Comparison of ENCODE assay signal across 14 mouse cellular contexts in genomic region chr16:21865983-21866575, GRCm38 (mm10).
DNase-seq lines count a peak whose midpoint lies in the region; ATAC-seq and TF ChIP-seq lines count a peak whose summit lies in the region.
"Had no signal": no experiment of that assay in that cellular context is flagged by ENCODE, and none has a peak within 500 bp of the region (broad histone marks: within the 10 kb centered on the region; RNA-seq: fewer than 3 reads in every experiment).

No protein-coding gene starts in this region.

- H3K27me3 ChIP-seq in forebrain, postnatal 0 days (ENCODE audit: insufficient read depth, low read length) = no peaks in the 10 kb centered on the region
- H3K27me3 ChIP-seq in midbrain, embryonic 15.5 days (replicated peaks) = no peaks in the 10 kb centered on the region
- H3K27me3 ChIP-seq: liver, embryonic 13.5 days; stomach, embryonic 15.5 days had no signal

- H3K4me1 ChIP-seq in forebrain, postnatal 0 days (ENCODE audit: insufficient read depth) = peaks cover 4% of the 10 kb centered on the region; the same call in 1 of the 2 replicates
- H3K4me1 ChIP-seq in midbrain, embryonic 15.5 days = peaks cover 42% of the 10 kb centered on the region
- H3K4me1 ChIP-seq: stomach, embryonic 15.5 days had no signal

- H3K4me3 ChIP-seq in forebrain, postnatal 0 days (ENCODE audit: low read depth, low read length) = no peak overlapping the region
- no peak overlapping the region for H3K4me3 ChIP-seq in midbrain, embryonic 15.5 days
- H3K4me3 ChIP-seq: liver, embryonic 13.5 days; stomach, embryonic 15.5 days had no signal

- ATAC-seq in forebrain, postnatal 0 days = 0 out of 2 replicates have a peak, but pooled peaks have one; percentile 23
- ATAC-seq in midbrain, embryonic 15.5 days (replicated peaks) = no peak; the same call in 1 of the 2 replicates
- ATAC-seq: inflammation-experienced regulatory T-cells, adult 6 months had no signal

- H3K36me3 ChIP-seq in forebrain, postnatal 0 days (ENCODE audit: insufficient read depth) = no peaks in the 10 kb centered on the region
- no peaks in the 10 kb centered on the region for H3K36me3 ChIP-seq in midbrain, embryonic 15.5 days (replicated peaks)
- H3K36me3 ChIP-seq: liver, embryonic 13.5 days; stomach, embryonic 15.5 days had no signal

- no peak overlapping the region for H3K9ac ChIP-seq in forebrain, postnatal 0 days
- H3K9ac ChIP-seq in midbrain, embryonic 15.5 days = no peak overlapping the region
- H3K9ac ChIP-seq: liver, embryonic 13.5 days; stomach, embryonic 15.5 days had no signal

- 71% methylated on average over 11 of the region's 11 CpGs for WGBS in forebrain, postnatal 0 days
- 35% methylated on average over 11 of the region's 11 CpGs for WGBS in midbrain, embryonic 15.5 days

- intact Hi-C loops in gastrocnemius, postnatal 36 days (cut with DNase I) = no loop called here

- no peaks in the 10 kb centered on the region for H3K9me3 ChIP-seq in forebrain, postnatal 0 days (ENCODE audit: low read length)
- H3K9me3 ChIP-seq in midbrain, embryonic 15.5 days = no peaks in the 10 kb centered on the region
- H3K9me3 ChIP-seq: liver, embryonic 13.5 days; stomach, embryonic 15.5 days had no signal

- no peak overlapping the region for H3K27ac ChIP-seq in forebrain, postnatal 0 days (ENCODE audit: low read depth, low read length)
- H3K27ac ChIP-seq in midbrain, embryonic 15.5 days = peak overlapping the region; percentile 27
- H3K27ac ChIP-seq: liver, embryonic 13.5 days; macrophage; stomach, embryonic 15.5 days had no signal

- no peak for TF ChIP-seq CTCF in forebrain, postnatal 0 days (IDR thresholded peaks at IDR 0.05; ENCODE audit: low read depth)

- no peak overlapping the region for H3K4me2 ChIP-seq in forebrain, postnatal 0 days (ENCODE audit: low read depth)
- peak overlapping the region; percentile 23; the same call in 1 of the 2 replicates for H3K4me2 ChIP-seq in midbrain, embryonic 15.5 days
- H3K4me2 ChIP-seq: liver, embryonic 13.5 days; stomach, embryonic 15.5 days had no signal

- peak; percentile 55 for DNase-seq in kidney, adult 11 months
- no peak for DNase-seq in kidney, postnatal 4 days
- DNase-seq in forebrain, postnatal 0 days = no peak
- DNase-seq in kidney, adult 9 months = peak; percentile 57
- no peak for DNase-seq in adrenal gland, adult 2 months
- DNase-seq in lung, postnatal 4 days = no peak
- DNase-seq in gastrocnemius, postnatal 36 days = no peak
- DNase-seq: B cell, adult 2 months; cerebellum, postnatal 36 days; liver, embryonic 13.5 days had no signal

Comparison
In these comparisons a context has a peak if more than half of its experiments do, and no peak if none do; other contexts are left out.
1. DNase-seq: peak in kidney, adult 11 months (single experiment) and kidney, adult 9 months (single experiment); none in kidney, postnatal 4 days (0 of 2), forebrain, postnatal 0 days (single experiment), adrenal gland, adult 2 months (single experiment), lung, postnatal 4 days (0 of 2) and gastrocnemius, postnatal 36 days (0 of 2).